ENCODE assay signal across 29 mouse cellular contexts in the genomic region with DNA sequence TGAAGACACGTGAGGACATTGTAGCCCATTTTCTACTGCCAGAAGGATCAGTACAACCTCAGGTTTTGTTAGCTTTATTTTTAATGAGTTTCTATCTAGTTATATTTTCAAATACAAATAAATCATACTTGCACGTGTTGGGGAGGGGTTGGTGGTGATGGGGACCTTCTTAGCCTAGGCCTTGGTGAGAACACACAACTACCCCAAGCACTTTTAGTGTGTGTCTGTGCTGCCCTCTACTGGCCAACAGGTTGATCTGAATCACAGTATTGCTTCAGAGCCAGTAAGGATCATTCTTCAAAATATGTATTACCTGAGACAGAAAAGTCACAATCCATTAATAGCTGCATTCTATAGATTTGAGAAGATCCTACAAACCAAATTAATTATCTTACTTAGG. TPM values are rescaled to one million over a fixed set of nuclear protein-coding genes. Genes with fewer than 3 reads are reported as not detected.
DNase-seq lines count a peak whose midpoint lies in the region; ATAC-seq and TF ChIP-seq lines count a peak whose summit lies in the region.
"Not testable (repeated sequence)": the region's sequence is repeated elsewhere in the genome, so short reads cannot be mapped to it uniquely, and the experiment has no call there.
"Had no signal": no experiment of that assay in that cellular context is flagged by ENCODE, and none has a peak within 500 bp of the region (broad histone marks: within the 10 kb centered on the region; RNA-seq: fewer than 3 reads in every experiment).

No protein-coding gene starts in this region.

- H3K36me3 ChIP-seq in kidney, adult 2 months (ENCODE audit: control insufficient read depth, insufficient read depth, low read length); stomach, postnatal 0 days (ENCODE audit: control insufficient read depth, insufficient read depth, low read length): not testable (repeated sequence)

- H3K4me3 ChIP-seq in gastrocnemius, adult 2 months; kidney, adult 2 months (ENCODE audit: insufficient read depth, low read depth, low read length); stomach, postnatal 0 days (ENCODE audit: low read depth, low read length): not testable (repeated sequence)

- H3K4me2 ChIP-seq in stomach, postnatal 0 days (replicated peaks; ENCODE audit: low read depth) = not testable (repeated sequence)

- not testable (repeated sequence) for H3K27ac ChIP-seq in gastrocnemius, adult 2 months; kidney, adult 2 months (ENCODE audit: insufficient read depth, low read depth, low read length); stomach, postnatal 0 days (replicated peaks)

- ATAC-seq in stomach, postnatal 0 days (ENCODE audit: low FRiP score, low TSS enrichment) = not testable (repeated sequence)

- not testable (repeated sequence) for TF ChIP-seq EP300 in stomach, postnatal 0 days (optimal IDR thresholded peaks at IDR 0.05)

- intact Hi-C loops in gastrocnemius, adult 2 months (cut with DNase I) = not testable (repeated sequence)

- H3K9me3 ChIP-seq in stomach, postnatal 0 days (ENCODE audit: control insufficient read depth, low read length) = not testable (repeated sequence)

- not testable (repeated sequence) for H3K27me3 ChIP-seq in kidney, adult 2 months (replicated peaks; ENCODE audit: control insufficient read depth, insufficient read depth, low read length); stomach, postnatal 0 days (ENCODE audit: control insufficient read depth, insufficient read depth, low read length)

- peak; percentile 36 for TF ChIP-seq CTCF in gastrocnemius, adult 2 months (IDR thresholded peaks at IDR 0.05)
- TF ChIP-seq CTCF in kidney, adult 2 months (conservative IDR thresholded peaks at IDR 0.05; ENCODE audit: insufficient read depth, insufficient read length, low read depth, low read length) = not testable (repeated sequence)
- TF ChIP-seq CTCF in stomach, postnatal 0 days (IDR thresholded peaks at IDR 0.05; ENCODE audit: low read depth) = 0 out of 2 replicates have a peak, but pooled peaks have one; percentile 10

- H3K4me1 ChIP-seq in kidney, adult 2 months (ENCODE audit: control insufficient read depth, insufficient read depth, low read length); stomach, postnatal 0 days (replicated peaks; ENCODE audit: control insufficient read depth, insufficient read depth): not testable (repeated sequence)

- DNase-seq in adrenal gland, adult 18-20 months (ENCODE audit: low spot score in 2 of 2) = peak; percentile 15 to 25
- peak; percentile 20 for DNase-seq in adrenal gland, postnatal 25 days
- DNase-seq in gastrocnemius, adult 2 months = peak; percentile 17
- DNase-seq in kidney, adult 2 months = peak; percentile 23
- DNase-seq in kidney, postnatal 4 days = peak; percentile 26 to 45
- DNase-seq in lung, postnatal 14 days = peak; percentile 10
- DNase-seq in stomach, postnatal 0 days (ENCODE audit: low spot score) = not testable (repeated sequence)

- H3K9ac ChIP-seq in stomach, postnatal 0 days (ENCODE audit: low read length) = not testable (repeated sequence)

- not testable (repeated sequence) for TF ChIP-seq POLR2A in kidney, adult 2 months (IDR thresholded peaks at IDR 0.05; ENCODE audit: low read depth, low read length)

- WGBS in kidney, adult 2 months = 65% methylated on average over 2 of the region's 2 CpGs
- 48% methylated on average over 2 of the region's 2 CpGs for WGBS in stomach, postnatal 0 days

RNA-seq across cellular contexts. Expression of a gene that starts 35.1 kb away (rescaled TPM):
- not detected for total RNA-seq in adrenal gland, adult 18-20 months (2021)
- total RNA-seq in adrenal gland, postnatal 25 days (2021) = not detected in 2 replicates
- not detected for total RNA-seq in gastrocnemius, adult 2 months (2021)
- not detected in 2 replicates for polyA plus RNA-seq in kidney, adult 2 months (2012; rRNA removed)
- polyA plus RNA-seq in stomach, postnatal 0 days (2015; fragmentation: Nextera tagmentation; extraction: Ambion mirVana) = not detected in 2 replicates
- total RNA-seq: adrenal gland, postnatal 4 days; gastrocnemius, postnatal 25 days; heart, postnatal 36 days; layer of hippocampus, adult 8-10 months; layer of hippocampus, postnatal 36 days; MEL; monocyte, adult 5-6 weeks had no signal
- polyA plus RNA-seq: embryonic facial prominence, embryonic 12.5 days; forebrain, embryonic 14.5 days; heart, embryonic 11.5 days; heart, embryonic 16.5 days; hindbrain, embryonic 13.5 days; intestine, embryonic 16.5 days; kidney, embryonic 16.5 days; limb, embryonic 10.5 days; limb, embryonic 15.5 days; liver, embryonic 13.5 days; lung, postnatal 0 days; midbrain, embryonic 14.5 days; neural tube, embryonic 14.5 days; stomach, embryonic 16.5 days; thymus, adult 2 months had no signal
